Mouse (Mus musculus) liver, postnatal 0 days (tissue): ENCODE data around the gene Prkab2.

ENCODE experiments used
- CTCF ChIP-seq: sonication (generic); IDR thresholded peaks from 2 replicates; pipeline ENCODE4 v1.5.1; 2016; ENCODE audit warnings: antibody characterized with exemption, low read depth
- EP300 ChIP-seq: IDR thresholded peaks from 2 replicates; pipeline ENCODE4 v1.6.1; 2016; ENCODE audit warnings: antibody characterized with exemption, low read depth, mild to moderate bottlenecking

GRCm38 (mm10) chr3:97702448-97703080 is 44.6 kb downstream of the Prkab2 start:
- TF ChIP-seq EP300 (no peak), CTCF (no peak)
